Mouse (Mus musculus) erythroblast, adult 5-6 weeks (primary cell): ENCODE data around the gene Bicra. TPM values are rescaled to one million over a fixed set of nuclear protein-coding genes. Genes with fewer than 3 reads are reported as not detected.

ENCODE experiments used
- ATAC-seq: replicated peaks from 2 replicates; pipeline ENCODE4 v1.8.0; 2016; ENCODE audit warnings: moderate number of reproducible peaks, mild to moderate bottlenecking, moderate TSS enrichment, inconsistent platforms; ENCODE audit not compliant: poor library complexity, low FRiP score, severe bottlenecking
- total RNA-seq, 2 experiments: library from RNA; stranded (forward) in 1 of 2; stranded (reverse) in 1 of 2; fragments of 150-400 nt in 1 of 2; fragments of 200-764, 138-1000 nt in 1 of 2; gene quantifications; 2 replicates each; pipeline versions ENCODE4 v1.2.3 to v1.2.4; 2015 to 2017; ENCODE audit warnings: low replicate concordance in 2 of 2

Bicra gene
- total RNA-seq, 2 experiments from 2014 or later: 2.2 to 20.9 TPM

DNA sequence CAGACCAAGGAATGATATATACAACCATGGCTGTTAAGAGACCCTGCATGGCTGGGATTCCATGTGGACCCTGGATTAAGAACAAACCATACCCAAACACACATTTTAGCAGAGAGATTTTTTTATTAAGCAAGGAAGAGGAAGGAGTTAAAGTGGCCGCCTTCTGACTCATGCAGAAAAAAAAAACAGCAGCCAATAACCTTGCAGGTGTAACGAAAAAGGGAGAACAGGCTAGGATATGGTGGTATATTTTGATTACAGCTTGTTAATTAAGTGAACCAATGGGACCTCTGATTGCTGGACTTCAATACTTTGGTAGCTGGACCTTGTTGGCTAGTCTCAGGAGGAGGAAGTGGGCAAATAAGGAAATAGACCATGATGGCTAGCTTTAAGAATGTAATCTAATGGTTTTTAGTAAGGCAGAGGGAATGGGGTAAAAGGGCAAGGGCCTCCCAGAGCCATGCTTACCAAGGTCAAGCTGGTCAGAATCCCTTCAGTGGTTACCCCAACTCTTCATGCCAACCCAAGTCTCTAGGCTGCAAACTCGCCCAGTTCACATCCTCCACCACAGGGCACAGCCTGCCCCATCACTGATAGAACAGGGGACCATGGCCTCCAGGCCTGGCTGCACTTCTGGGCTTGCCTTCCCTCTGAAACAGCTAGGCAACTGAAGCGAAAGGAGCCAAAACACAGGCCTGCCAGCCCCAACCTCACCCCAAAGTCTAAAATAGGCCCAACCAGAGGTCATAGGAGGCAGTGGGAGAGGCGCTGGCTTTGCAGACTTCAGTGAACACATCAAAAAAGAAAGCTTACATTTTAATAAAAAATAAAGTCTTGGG is 28.2 kb downstream of the Bicra start:
- no peak for ATAC-seq

- no peak for ATAC-seq
Observed at GRCm38 (mm10) chr7:16018016-16018810, 29.5 kb downstream of the Bicra start.

DNA sequence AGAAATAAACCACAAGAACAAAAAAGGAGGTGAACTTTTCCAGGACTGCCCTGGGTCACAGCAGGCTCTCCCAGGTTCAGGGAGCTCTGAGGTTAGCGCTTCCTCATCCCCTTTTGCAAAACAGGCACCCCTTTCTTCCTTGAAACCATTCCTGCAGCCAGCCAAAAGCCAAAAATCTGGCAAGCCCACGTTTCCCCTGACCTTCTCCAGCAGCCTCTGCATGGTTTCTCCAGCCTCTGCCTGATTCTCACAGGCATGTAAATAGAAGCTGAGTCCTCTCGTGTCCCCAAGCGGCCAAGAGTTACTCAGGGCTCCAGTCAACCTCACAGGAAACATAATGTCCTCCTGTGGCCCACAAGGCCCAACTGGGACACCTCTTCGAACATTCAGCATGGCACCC is 32.3 kb downstream of the Bicra start:
- ATAC-seq: no peak

GRCm38 (mm10) chr7:16014521-16015175 is 33.1 kb downstream of the Bicra start:
- ATAC-seq: no peak

DNA sequence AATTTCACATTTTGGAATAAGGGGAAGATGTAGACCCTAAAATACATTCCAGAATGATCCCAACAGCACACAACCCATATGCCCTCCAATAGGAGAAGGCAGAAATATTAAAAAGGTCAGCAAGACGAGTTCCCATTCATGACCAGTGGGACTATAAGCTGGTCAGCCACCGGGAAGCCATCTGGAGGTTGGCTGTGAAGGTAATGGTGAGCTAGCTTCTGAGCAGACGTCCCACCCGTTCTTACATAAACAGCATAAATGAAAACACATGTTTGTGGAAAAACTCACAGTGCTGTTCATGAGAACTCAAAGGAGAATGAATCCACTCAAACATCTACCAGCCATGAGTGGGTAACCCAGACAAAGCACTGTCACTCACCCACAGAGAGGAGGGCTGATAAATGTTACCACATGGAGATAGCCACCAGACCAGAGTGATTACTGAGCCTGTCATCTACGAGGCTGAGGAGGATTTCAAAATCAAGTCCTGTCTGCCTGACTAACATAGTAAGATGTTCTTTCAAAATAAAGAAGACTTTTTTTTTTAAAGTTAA is 33.9 kb downstream of the Bicra start:
- ATAC-seq: no peak

DNA sequence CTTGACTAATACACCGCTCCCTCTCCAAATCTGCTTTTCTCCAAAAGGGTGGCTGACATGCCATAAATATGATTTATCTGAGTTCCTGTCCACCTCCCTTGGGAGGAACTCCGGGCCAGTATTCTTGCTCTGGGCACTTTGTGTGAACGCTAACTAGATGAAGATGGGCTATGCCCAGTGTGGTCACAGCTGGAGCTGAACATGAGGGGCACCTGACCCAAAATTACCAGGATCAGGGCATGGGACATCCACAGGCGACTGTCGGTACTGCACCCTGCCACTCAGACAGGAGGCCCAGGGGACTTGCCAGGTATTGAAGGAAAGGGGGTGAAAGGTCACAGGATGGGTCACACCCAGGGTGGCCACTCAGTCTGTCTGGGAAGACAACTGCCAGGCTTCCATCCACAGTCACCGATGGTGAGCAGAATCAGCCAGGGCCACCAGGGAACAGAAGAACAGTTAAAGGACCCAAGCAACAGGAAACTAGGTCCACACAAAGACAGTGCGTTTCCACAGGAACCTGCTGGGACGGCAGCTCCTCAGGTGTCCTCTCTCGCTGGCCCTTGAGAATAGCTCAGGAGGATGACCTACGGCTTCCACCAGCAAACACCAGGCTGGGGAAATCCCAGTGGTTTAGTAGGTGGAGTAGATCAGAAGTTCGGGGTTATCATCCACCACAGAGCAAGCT is 35.0 kb downstream of the Bicra start:
- peak; percentile 66 for ATAC-seq

- no peak for ATAC-seq
Observed at GRCm38 (mm10) chr7:16011418-16012085, 36.2 kb downstream of the Bicra start.

GRCm38 (mm10) chr7:16010649-16011048 is 37.1 kb downstream of the Bicra start:
- no peak for ATAC-seq

- ATAC-seq: no peak
Observed at GRCm38 (mm10) chr7:16009636-16010035, 38.1 kb downstream of the Bicra start.

DNA sequence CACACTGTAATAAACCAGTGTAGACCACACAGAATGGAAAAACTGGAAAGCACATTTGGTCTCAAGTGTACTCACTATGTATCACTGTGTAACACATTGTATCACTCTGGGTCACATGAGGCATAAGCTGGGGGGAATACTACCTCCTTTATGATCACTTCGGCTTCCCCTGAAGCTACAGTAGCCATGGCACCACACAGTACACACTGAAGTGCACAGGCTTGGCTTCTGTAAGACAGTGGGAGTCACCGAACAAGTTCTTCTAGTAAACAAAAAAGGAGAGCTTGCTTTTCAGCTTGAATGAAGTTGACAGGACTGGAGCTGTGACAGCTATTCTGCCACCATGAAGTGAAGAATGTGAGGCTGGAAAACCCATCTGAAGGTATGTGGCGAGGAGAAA is 42.7 kb downstream of the Bicra start:
- no peak for ATAC-seq

- ATAC-seq: no peak
Observed at GRCm38 (mm10) chr7:16004177-16004856, 43.4 kb downstream of the Bicra start.

DNA sequence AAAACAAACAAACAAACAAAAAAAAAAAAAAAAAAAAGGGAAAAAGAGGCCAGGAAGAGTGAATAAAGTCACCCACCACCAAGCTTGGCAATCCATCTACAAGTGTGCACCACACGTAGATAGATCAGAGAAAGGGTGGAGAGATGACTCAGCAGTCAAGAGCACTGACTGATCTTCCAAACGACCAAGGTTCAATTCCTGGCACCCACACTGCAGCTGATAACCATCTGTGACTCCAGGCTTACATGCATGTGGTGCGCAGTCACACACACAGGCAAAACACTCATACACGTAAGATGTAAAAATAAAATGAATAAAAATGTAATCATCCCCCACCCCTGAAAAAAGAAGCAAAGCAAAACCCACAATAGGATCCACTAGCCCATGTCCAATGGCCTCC is 44.7 kb downstream of the Bicra start:
- ATAC-seq: no peak

GRCm38 (mm10) chr7:16002171-16002570 is 45.5 kb downstream of the Bicra start:
- ATAC-seq: no peak

DNA sequence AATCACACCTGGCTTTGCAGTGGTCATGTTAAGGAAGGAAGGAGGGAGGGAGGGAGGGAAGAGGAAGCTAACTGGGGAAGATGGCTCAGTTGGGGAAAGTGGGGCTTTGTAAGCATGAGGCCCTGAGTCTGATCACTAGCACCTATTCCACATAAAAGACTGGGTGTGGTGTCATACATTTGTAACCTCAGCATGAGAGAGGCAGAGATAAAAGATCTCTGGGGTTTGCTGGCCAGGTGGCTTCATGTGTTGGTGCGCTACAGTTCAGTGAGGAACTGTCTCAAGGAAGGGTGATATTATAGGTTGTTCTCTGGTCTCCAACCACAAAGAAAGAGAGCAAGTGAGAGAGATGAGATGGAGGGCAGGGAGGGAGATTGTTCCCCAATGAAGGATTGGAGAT is 46.0 kb downstream of the Bicra start:
- no peak for ATAC-seq

DNA sequence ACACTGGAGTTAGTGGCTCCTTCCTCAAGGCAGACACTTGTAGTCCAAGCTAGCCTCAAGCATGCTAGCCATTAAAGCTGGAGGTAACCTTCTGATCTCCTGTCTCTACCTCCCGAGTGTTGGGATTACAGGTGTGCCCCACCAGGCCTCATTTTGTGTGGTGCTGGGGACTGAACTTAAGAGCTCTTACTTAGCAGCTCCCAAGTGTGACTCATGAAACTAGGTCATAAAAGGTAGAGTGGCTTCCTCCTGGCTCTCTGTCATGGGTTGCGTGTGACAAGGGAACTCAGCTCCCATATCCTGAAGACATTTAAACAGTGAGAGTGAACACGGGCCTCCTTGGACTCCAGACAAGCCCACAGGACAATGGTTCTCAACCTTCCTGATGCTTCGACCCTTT is 53.9 kb downstream of the Bicra start:
- no peak for ATAC-seq

GRCm38 (mm10) chr7:15993152-15993551 is 54.6 kb downstream of the Bicra start:
- ATAC-seq: no peak

- no peak for ATAC-seq
Observed at GRCm38 (mm10) chr7:15991764-15992163, 56.0 kb downstream of the Bicra start.

DNA sequence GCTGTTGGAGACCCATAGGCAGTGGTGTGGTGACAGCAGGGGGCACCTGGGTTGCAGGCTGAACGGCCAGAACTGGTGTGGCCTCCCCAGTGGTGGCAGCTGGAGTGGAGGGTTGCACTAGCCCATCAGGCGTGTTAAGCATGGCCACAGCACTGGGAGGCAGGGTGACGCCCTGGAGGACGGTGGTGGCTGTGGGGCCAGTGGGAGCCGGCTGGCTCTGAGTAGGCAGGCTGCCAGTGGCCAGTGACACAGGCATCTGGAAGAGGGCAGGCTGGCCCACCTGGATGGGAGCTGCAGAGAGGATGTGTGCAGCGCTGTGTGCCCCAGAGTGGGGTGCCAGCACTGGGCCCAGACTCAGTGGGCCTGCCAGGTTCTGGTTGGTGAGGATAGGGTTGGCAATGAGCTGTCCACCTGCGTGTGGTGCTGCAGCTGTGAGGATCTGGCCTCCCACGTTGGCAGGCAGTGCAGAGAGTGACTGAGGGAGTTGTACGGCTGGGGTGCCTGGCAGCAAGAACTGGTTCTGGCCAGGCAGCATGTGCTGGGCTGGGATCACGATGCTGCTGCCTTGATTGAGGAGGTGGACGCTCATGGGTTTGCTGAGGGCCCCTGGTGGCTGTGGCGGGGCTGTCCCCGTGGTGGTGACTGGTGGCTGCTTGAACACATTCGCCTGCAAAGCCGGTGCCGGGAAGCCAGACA is 59.9 kb downstream of the Bicra start:
- 0 out of 2 replicates have a peak, but pooled peaks have one; percentile 18 for ATAC-seq
